Mouse (Mus musculus): ENCODE measurements around the gene Flt1.

Gene Flt1

DNA sequence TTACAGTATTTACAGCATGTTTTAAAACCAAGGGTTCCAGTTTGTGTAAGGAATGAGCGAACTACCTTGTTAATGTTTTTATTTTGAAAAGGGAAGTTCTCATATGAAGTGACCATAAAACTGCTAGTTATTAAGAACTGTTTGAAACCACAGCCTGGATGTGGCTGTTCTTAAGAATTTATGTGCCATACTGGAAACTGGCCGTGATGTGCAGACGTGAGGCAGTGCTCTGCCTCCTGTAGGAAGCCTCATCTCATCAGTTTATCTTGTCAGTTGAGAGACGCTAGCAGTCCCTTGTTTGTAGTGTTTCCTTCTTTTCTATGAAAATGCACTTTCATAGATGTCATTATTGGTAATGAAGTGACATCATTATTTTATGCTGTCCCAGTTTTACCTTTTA lies 186.0 kb downstream of the Flt1 start:
- peak; percentile 15 for DNase-seq

DNA sequence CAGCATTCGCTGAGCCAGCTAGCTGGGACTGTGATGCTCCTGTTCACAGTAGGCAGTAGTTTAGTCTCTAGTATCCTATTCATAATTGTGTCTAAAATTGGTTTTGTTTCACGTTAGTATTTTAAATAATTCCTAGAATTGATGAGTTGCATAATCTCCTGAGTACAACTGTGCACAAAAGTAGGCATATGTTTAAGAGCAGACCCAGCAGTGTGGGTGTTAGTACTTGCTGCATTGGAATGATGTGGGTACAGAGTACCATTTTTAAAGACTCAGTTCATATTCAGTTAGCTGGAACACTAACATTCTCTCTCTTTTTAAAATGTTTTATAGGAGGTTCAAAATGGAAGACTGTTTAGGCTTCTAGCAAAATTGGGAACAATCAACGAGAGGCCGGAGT lies 186.4 kb downstream of the Flt1 start:
- peak; percentile 17 for DNase-seq

DNA sequence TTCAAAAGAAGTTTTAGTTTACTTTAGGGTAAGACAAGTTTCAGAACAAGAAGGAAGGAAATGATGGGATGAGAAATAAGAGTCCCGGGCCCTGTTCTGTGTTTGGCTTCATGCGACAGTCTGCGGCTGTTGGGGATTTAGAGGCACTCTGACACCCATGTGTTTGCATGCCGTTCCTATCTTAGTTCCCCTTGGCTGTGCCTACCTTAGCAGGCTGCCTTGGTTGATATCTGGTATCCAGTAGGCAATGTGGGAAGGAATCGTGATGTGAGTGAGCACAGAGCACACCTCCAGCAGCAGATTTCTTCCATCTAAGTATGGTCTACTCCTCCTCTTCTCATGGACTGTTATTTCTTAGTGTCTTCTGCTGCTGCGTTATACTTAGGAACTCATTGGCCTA lies 193.8 kb downstream of the Flt1 start:
- DNase-seq, result peak; percentile 51

DNA sequence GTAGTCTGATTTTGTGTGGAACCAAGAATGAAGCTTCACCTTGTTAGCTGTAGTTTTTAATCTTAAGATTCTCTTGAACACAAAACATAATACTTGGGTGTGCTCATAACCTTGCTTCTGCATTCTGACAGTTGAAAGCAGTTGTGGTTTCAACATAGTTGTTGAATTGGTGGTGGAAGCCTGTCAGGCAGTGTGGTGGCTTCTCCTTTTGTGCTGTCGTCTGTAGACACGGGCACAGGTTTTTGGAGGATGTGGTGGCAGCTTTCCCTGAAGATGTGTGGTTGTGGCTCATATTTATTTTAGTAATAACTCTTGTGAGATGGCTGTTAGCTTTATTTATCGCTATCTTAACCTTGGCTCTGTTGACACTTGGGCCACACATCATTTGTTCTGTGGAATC lies 198.0 kb downstream of the Flt1 start:
- no peak for DNase-seq

DNA sequence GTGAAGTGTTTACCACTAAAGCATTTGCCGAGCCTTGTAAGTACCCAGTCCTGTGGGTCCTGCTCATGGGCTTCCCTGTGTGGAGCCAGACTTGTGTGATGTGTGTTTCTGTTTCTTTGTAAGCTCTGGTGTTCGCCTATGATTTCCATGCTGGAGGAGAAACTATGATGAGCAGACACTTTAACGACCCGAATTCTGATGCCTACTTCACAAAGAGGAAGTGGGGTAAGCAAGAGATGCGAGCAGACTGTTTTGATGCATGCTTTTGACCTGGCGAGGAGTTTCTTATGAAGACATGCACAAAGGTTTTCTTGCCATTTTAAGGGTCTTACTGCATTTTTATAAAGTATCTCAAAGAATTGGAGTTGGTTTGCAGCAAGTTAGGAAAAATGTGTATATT lies 198.8 kb downstream of the Flt1 start:
- peak; percentile 72 for DNase-seq
